Mouse (Mus musculus) heart, postnatal 0 days (tissue): ENCODE data around the gene Prkch.

Experiments used
- CTCF ChIP-seq: IDR thresholded peaks from 2 replicates; pipeline ENCODE4 v1.5.1; 2016; ENCODE audit warnings: antibody characterized with exemption, control low read depth, low read depth
- EP300 ChIP-seq: IDR thresholded peaks from 2 replicates; pipeline ENCODE4 v1.6.1; 2016; ENCODE audit warnings: antibody characterized with exemption, low read depth

- no peak for TF ChIP-seq CTCF
- no peak for TF ChIP-seq EP300
These were observed 115.0 kb downstream of the Prkch start for GRCm38 (mm10) chr12:73699471-73700186.
